Mouse (Mus musculus): ENCODE measurements around the gene Cldnd1. TPM values are rescaled to one million over a fixed set of nuclear protein-coding genes. Genes with fewer than 3 reads are reported as not detected.

The Cldnd1 gene
- polyA plus RNA-seq, 1 experiment from 2014 or later = 117 TPM

- ATAC-seq (ENCODE audit: insufficient read depth, low FRiP score, low read depth) = no peak
- H3K9me3 ChIP-seq = no peaks in the 10 kb centered on the region
Observed at GRCm38 (mm10) chr16:58763076-58763475, 35.4 kb downstream of the Cldnd1 start, which contains the start of gene Olfr172. Gene Olfr172 (minus strand): TSS chr16:58763176.

More at GRCm38 (mm10) chr16:58763076-58763475, 35.4 kb downstream of the Cldnd1 start, which contains the start of gene Olfr172:
- Histone ChIP-seq H3K27me3 (replicated peaks) (no peaks in the 10 kb centered on the region), H3K4me1 (no peaks in the 10 kb centered on the region), H3K27ac (no peak within 1 kb of the TSS), H3K4me2 (no peak within 1 kb of the TSS), H3K9ac (no peak within 1 kb of the TSS), H3K36me3 (no peaks in the 10 kb centered on the region), H3K4me3 (replicated peaks) (no peak within 1 kb of the TSS)
- WGBS = 71% methylated on average over 1 of the region's 1 CpGs

Small RNAs within 50 kb of the gene (microRNA-seq; reads per million reads assigned to microRNA genes)
- gene Gm27564 = not detected

Other genes starting within 250 kb of the Cldnd1 start
- gene St3gal6, start 203.7 kb upstream of the Cldnd1 start, polyA plus RNA-seq (2015; fragmentation: Nextera tagmentation; extraction: Ambion mirVana) = 14.6 and 15.7 TPM in 2 replicates
- gene Gm813, start 110.9 kb upstream of the Cldnd1 start, polyA plus RNA-seq (2015; fragmentation: Nextera tagmentation; extraction: Ambion mirVana) = not detected in 2 replicates
- gene E330017A01Rik, start 89.2 kb upstream of the Cldnd1 start, polyA plus RNA-seq (2015; fragmentation: Nextera tagmentation; extraction: Ambion mirVana) = not detected in 2 replicates
- 64.4 and 80.4 TPM in 2 replicates for gene Cpox, start 57.6 kb upstream of the Cldnd1 start, polyA plus RNA-seq (2015; fragmentation: Nextera tagmentation; extraction: Ambion mirVana)
- gene Gpr15, start 8.8 kb upstream of the Cldnd1 start, polyA plus RNA-seq (2015; fragmentation: Nextera tagmentation; extraction: Ambion mirVana) = 0.08 and 0.12 TPM in 2 replicates
- not detected in 2 replicates for gene Olfr172, start 35.3 kb downstream of the Cldnd1 start, polyA plus RNA-seq (2015; fragmentation: Nextera tagmentation; extraction: Ambion mirVana)
- not detected in 2 replicates for gene Olfr173, start 72.4 kb downstream of the Cldnd1 start, polyA plus RNA-seq (2015; fragmentation: Nextera tagmentation; extraction: Ambion mirVana)
- not detected in 2 replicates for gene Olfr175-ps1, start 98.9 kb downstream of the Cldnd1 start, polyA plus RNA-seq (2015; fragmentation: Nextera tagmentation; extraction: Ambion mirVana)
- not detected in 2 replicates for gene Olfr177, start 146.9 kb downstream of the Cldnd1 start, polyA plus RNA-seq (2015; fragmentation: Nextera tagmentation; extraction: Ambion mirVana)
- not detected in 2 replicates for gene Olfr178, start 164.2 kb downstream of the Cldnd1 start, polyA plus RNA-seq (2015; fragmentation: Nextera tagmentation; extraction: Ambion mirVana)
- gene Olfr181, start 200.8 kb downstream of the Cldnd1 start, polyA plus RNA-seq (2015; fragmentation: Nextera tagmentation; extraction: Ambion mirVana) = not detected in 2 replicates
- gene Olfr180, start 201.5 kb downstream of the Cldnd1 start, polyA plus RNA-seq (2015; fragmentation: Nextera tagmentation; extraction: Ambion mirVana) = not detected in 2 replicates